Mouse (Mus musculus): ENCODE measurements at regions not wholly inside any gene's neighbourhood (a gene's known extent, or its start where the extent isn't known, plus 50 kb on each side); places are given as distances from the start of the nearest gene placed in this dataset.

- Histone ChIP-seq H3K27me3 (no peaks in the 10 kb centered on the region), H3K9ac (no peak overlapping the region), H3K36me3 (no peaks in the 10 kb centered on the region), H3K9me3 (replicated peaks) (no peaks in the 10 kb centered on the region), H3K4me2 (no peak overlapping the region), H3K4me3 (replicated peaks) (no peak overlapping the region), H3K4me1 (peaks cover 46% of the 10 kb centered on the region), H3K27ac (peak overlapping the region; percentile 38; the same call in 1 of the 2 replicates)
- ATAC-seq (replicated peaks; ENCODE audit: low FRiP score) = no peak
- 31% methylated on average over 12 of the region's 12 CpGs for WGBS
Observed at GRCm38 (mm10) chr13:44622661-44623355, 106.5 kb upstream of the Jarid2 start.

- Histone ChIP-seq H3K36me3 (no peaks in the 10 kb centered on the region), H3K27ac (no peak overlapping the region), H3K4me2 (no peak overlapping the region), H3K4me3 (replicated peaks) (no peak overlapping the region), H3K27me3 (no peaks in the 10 kb centered on the region), H3K4me1 (peaks cover 39% of the 10 kb centered on the region), H3K9ac (no peak overlapping the region), H3K9me3 (replicated peaks) (no peaks in the 10 kb centered on the region)
- WGBS = 64% methylated on average over 13 of the region's 13 CpGs
- no peak for ATAC-seq (replicated peaks; ENCODE audit: low FRiP score)
Observed at GRCm38 (mm10) chr13:44624716-44625115, 104.6 kb upstream of the Jarid2 start.

DNA sequence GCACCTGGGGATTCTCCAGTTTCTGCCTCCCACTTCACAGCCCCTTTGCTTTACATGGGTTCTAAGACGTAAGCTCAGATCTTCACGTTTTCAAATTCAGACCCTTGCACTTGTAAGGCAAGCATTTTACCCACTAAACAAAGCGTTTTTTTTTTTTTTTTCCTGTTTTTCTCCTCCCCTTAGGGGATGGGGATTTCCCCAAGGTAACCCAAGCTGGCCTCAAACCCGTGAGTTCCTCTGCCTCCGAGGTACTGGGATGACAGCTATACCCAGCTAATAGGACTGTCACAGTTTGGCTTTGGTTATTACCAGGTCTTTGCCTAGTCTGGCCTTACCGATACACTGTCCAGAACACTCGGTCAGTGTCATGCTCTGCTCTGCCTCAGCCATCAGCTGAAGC is 103.5 kb upstream of the Jarid2 start:
- no peak for ATAC-seq (replicated peaks; ENCODE audit: low FRiP score)
- Histone ChIP-seq H3K9me3 (replicated peaks) (no peaks in the 10 kb centered on the region), H3K36me3 (no peaks in the 10 kb centered on the region), H3K27me3 (no peaks in the 10 kb centered on the region), H3K27ac (no peak overlapping the region), H3K4me3 (replicated peaks) (no peak overlapping the region), H3K9ac (no peak overlapping the region), H3K4me1 (peaks cover 44% of the 10 kb centered on the region), H3K4me2 (no peak overlapping the region)
- 55% methylated on average over 7 of the region's 7 CpGs for WGBS

DNA sequence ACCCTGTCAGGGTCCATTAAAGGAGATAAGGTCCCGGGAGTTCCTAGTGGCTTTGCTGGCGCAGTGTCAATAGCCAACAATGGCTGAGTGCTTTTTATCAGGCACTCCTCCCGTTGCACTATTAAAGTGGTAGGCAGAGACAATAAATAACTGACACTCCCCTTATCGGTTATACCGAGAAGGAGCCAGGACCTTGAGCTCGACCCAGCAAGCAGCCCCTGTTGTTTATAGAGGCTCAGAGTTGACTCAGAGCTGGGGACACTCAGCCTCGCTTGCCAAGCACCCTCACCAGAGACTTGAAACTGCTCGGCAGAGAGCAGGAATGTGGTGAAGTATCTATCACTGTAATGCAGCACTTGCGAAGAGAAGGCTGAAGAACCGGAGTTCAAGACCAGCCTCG is 102.5 kb upstream of the Jarid2 start:
- no peak for ATAC-seq (replicated peaks; ENCODE audit: low FRiP score)
- WGBS = 31% methylated on average over 11 of the region's 11 CpGs

GRCm38 (mm10) chr13:44630061-44630460 is 99.2 kb upstream of the Jarid2 start:
- no peak overlapping the region for H3K9ac ChIP-seq
- no peak overlapping the region for H3K4me2 ChIP-seq
- no peak overlapping the region for H3K4me3 ChIP-seq (replicated peaks)
- H3K27ac ChIP-seq = no peak overlapping the region
- no peaks in the 10 kb centered on the region for H3K27me3 ChIP-seq
- WGBS = 48% methylated on average over 6 of the region's 6 CpGs
- no peaks in the 10 kb centered on the region for H3K9me3 ChIP-seq (replicated peaks)
- no peak for ATAC-seq (replicated peaks; ENCODE audit: low FRiP score)
- H3K4me1 ChIP-seq = peaks cover 28% of the 10 kb centered on the region
- H3K36me3 ChIP-seq = no peaks in the 10 kb centered on the region

More for the DNA sequence above, 102.5 kb upstream of the Jarid2 start:
- Histone ChIP-seq H3K27me3 (no peaks in the 10 kb centered on the region), H3K9me3 (replicated peaks) (no peaks in the 10 kb centered on the region), H3K27ac (no peak overlapping the region), H3K4me1 (peaks cover 44% of the 10 kb centered on the region), H3K4me3 (replicated peaks) (no peak overlapping the region), H3K36me3 (no peaks in the 10 kb centered on the region), H3K4me2 (no peak overlapping the region), H3K9ac (no peak overlapping the region)

DNA sequence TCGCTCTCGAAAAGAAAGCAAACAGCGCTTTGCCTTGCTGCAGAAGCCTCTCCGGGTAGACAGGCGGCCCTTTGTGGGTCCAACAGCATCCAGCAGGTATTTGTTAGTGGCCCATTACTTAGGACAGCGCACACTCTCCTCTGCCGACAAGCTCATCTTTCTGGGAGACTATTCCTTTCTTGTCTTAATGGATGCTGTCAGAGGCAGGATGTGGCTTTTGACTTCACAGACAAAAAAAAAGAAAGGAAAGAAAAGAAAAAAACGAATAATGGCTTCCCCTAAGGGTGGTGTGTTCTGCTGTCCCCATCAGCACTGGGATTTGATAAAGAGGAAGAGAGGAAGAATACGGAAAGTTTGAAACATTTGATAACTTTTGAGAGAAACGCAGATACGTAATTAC is 94.7 kb upstream of the Jarid2 start:
- ATAC-seq (replicated peaks; ENCODE audit: low FRiP score) = no peak
- WGBS = 7% methylated on average over 11 of the region's 11 CpGs
- no peak overlapping the region for H3K9ac ChIP-seq
- H3K9me3 ChIP-seq (replicated peaks) = no peaks in the 10 kb centered on the region
- no peaks in the 10 kb centered on the region for H3K36me3 ChIP-seq
- H3K27me3 ChIP-seq = no peaks in the 10 kb centered on the region
- 0 out of 2 replicates have a peak overlapping the region, but pooled peaks have one; percentile 7 for H3K4me3 ChIP-seq (replicated peaks)
- peak overlapping the region; percentile 58 for H3K27ac ChIP-seq
- peak overlapping the region; percentile 54 for H3K4me2 ChIP-seq
- peaks cover 31% of the 10 kb centered on the region for H3K4me1 ChIP-seq

- no peak overlapping the region for H3K9ac ChIP-seq
- 0 out of 2 replicates have a peak overlapping the region, but pooled peaks have one; percentile 7 for H3K4me3 ChIP-seq (replicated peaks)
- H3K4me2 ChIP-seq = peak overlapping the region; percentile 54
- peak overlapping the region; percentile 60 for H3K27ac ChIP-seq
- no peaks in the 10 kb centered on the region for H3K27me3 ChIP-seq
- no peaks in the 10 kb centered on the region for H3K36me3 ChIP-seq
- WGBS = 5% methylated on average over 9 of the region's 12 CpGs
- H3K4me1 ChIP-seq = peaks cover 27% of the 10 kb centered on the region
- peak; percentile 60; the same call in 1 of the 2 replicates for ATAC-seq (replicated peaks; ENCODE audit: low FRiP score)
- no peaks in the 10 kb centered on the region for H3K9me3 ChIP-seq (replicated peaks)
Observed at GRCm38 (mm10) chr13:44635221-44636007, 93.9 kb upstream of the Jarid2 start.

- H3K4me3 ChIP-seq (replicated peaks) = no peak overlapping the region
- ATAC-seq (replicated peaks; ENCODE audit: low FRiP score) = peak; percentile 29; the same call in 1 of the 2 replicates
- peak overlapping the region; percentile 54 for H3K4me2 ChIP-seq
- H3K9ac ChIP-seq = no peak overlapping the region
- H3K4me1 ChIP-seq = peaks cover 27% of the 10 kb centered on the region
- WGBS = 19% methylated on average over 2 of the region's 2 CpGs
- H3K9me3 ChIP-seq (replicated peaks) = no peaks in the 10 kb centered on the region
- no peaks in the 10 kb centered on the region for H3K27me3 ChIP-seq
- peak overlapping the region; percentile 60 for H3K27ac ChIP-seq
- H3K36me3 ChIP-seq = no peaks in the 10 kb centered on the region
Observed at GRCm38 (mm10) chr13:44636008-44636335, 93.3 kb upstream of the Jarid2 start.

GRCm38 (mm10) chr13:44642361-44642760 is 86.9 kb upstream of the Jarid2 start:
- Histone ChIP-seq H3K36me3 (no peaks in the 10 kb centered on the region), H3K9ac (no peak overlapping the region), H3K27ac (no peak overlapping the region), H3K4me1 (0 out of 2 replicates have a peak, but pooled peaks cover 3% of the 10 kb centered on the region), H3K27me3 (no peaks in the 10 kb centered on the region), H3K4me3 (replicated peaks) (no peak overlapping the region), H3K4me2 (no peak overlapping the region), H3K9me3 (replicated peaks) (no peaks in the 10 kb centered on the region)
- ATAC-seq (replicated peaks; ENCODE audit: low FRiP score) = no peak
- 83% methylated on average over 7 of the region's 7 CpGs for WGBS

DNA sequence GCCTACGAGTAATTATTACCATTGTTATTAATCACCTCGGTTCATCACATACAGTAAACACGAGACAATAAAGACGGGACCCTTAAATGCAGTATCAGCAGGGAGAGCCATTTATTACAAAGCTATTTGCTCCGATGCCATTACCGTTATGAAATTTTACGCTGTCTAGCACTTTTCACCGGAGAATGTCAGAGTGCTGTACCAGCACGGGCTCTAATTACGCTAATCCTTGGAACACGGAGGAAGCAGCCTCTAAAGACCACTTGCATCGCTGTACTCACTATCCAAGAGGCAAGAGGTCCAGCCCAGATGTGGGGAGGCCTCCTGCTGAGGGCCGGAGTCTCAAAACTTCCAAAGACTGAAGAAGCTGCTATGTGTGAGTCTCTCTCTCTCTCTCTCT is 79.2 kb upstream of the Jarid2 start:
- no peak overlapping the region for H3K4me3 ChIP-seq (replicated peaks)
- WGBS = 27% methylated on average over 13 of the region's 13 CpGs
- peaks cover 10% of the 10 kb centered on the region; the same call in 1 of the 2 replicates for H3K4me1 ChIP-seq
- H3K27ac ChIP-seq = no peak overlapping the region
- no peak for ATAC-seq (replicated peaks; ENCODE audit: low FRiP score)
- no peaks in the 10 kb centered on the region for H3K27me3 ChIP-seq
- no peak overlapping the region for H3K9ac ChIP-seq
- no peak overlapping the region for H3K4me2 ChIP-seq
- H3K36me3 ChIP-seq = no peaks in the 10 kb centered on the region
- H3K9me3 ChIP-seq (replicated peaks) = no peaks in the 10 kb centered on the region

DNA sequence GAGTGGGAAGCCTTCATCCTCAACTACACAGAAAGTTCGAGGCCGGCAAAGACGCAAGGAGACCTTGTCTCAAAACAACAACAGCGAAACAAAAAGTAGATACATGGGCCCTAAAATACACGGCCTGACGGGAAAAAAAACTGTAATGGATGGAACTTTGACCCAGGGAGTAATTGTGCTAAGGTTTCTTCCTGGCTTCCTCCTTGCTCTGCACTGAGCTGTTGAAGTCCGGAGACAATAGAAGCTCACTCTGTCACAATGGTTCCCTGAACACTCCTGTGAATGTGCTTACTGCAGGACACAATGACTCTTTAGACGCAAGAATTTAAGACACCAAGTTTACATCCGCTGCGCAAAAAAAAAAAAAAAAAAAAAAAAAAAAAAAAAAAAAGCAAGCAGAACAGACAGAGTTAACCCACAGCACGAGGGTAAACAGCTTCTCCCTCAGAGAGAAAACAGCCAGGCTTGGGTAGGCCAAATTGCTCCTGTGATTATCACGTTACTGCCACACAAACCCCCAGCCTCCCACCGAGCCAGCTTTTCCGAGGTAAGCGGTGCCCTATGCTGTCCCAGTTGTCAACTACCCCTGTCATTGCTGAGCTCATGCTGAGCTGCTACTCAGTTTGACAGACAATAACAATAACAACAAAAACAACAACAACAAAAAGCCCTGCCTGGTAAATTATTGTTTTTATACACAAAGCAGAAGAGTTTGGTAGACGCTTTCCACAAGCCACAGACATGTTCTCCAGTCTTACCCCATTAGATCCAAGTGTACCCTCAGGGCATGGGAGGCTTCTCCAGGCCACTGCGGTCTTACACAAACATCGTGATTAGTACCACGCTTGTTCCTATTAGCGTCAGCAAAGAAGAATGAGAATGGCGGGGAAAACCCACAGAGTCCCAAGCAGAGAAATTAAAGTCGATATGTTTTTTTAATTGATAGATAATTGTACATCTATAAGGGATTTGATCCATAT is 77.7 kb upstream of the Jarid2 start:
- WGBS = 40% methylated on average over 22 of the region's 22 CpGs
- Histone ChIP-seq H3K36me3 (no peaks in the 10 kb centered on the region), H3K27me3 (no peaks in the 10 kb centered on the region), H3K9me3 (replicated peaks) (no peaks in the 10 kb centered on the region), H3K4me3 (replicated peaks) (no peak overlapping the region), H3K4me1 (peaks cover 7% of the 10 kb centered on the region; the same call in 1 of the 2 replicates), H3K4me2 (no peak overlapping the region), H3K9ac (no peak overlapping the region), H3K27ac (no peak overlapping the region)
- no peak for ATAC-seq (replicated peaks; ENCODE audit: low FRiP score)
